Mouse (Mus musculus) left cerebral cortex, adult 9 months (tissue): ENCODE data around the gene Atp8a1.
A peak's percentile ranks its signal among the peaks of the same experiment; 100 is the strongest.

Experiments used
- DNase-seq, 2 experiments: peaks; one replicate each; pipeline ENCODE4 v3.0.0; 2022; ENCODE audit warnings: low spot score in 2 of 2

Atp8a1 gene

DNA sequence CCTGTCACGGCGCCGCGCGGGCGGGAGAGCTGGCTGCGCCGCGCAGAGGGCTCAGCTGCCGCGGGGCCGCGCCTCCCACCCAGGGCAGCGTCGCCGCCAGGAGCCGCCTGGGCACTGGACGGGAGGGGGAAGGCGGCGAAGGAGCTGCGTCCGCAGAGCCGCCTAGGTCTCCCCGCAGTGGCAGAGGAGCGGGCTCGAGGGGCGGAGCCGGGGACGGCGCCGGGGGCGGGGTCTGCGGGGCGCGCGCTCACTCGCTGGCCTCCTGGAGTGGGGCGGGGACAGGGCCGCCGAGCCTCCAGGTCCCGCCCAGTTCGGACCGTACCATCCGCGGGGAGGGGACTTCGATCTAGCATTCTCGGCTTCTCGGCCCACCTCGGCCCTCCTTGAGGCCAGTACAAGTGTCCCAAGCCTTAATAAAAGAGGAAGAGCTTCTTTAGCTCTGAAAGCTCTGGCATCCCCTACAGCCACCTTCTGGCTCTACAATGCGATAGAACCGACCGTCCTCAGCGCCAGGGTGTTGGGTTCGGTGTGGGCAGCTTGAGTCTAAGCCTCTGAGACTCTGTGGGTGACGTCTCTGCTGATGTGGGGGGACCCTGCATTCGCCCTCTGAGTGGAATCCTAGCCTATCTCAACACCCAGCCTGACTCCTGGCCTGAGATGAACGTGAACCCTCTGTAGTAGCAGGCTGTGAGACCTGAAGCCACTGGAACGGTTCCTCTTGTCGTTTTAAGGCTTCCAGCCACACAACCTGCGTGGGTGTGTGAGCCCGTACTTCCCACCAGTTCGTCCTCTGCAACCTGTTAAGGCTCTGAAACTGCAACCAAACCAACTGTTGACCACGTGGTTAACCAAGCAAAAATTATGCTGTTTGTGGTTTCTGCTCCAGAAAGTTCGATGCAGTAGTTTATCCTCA, at the start of gene Atp8a1:
Gene Atp8a1, minus strand, starts transcription at position 182 of the 913 bp plus-strand sequence.
- DNase-seq: peak; percentile 94 to 98

DNA sequence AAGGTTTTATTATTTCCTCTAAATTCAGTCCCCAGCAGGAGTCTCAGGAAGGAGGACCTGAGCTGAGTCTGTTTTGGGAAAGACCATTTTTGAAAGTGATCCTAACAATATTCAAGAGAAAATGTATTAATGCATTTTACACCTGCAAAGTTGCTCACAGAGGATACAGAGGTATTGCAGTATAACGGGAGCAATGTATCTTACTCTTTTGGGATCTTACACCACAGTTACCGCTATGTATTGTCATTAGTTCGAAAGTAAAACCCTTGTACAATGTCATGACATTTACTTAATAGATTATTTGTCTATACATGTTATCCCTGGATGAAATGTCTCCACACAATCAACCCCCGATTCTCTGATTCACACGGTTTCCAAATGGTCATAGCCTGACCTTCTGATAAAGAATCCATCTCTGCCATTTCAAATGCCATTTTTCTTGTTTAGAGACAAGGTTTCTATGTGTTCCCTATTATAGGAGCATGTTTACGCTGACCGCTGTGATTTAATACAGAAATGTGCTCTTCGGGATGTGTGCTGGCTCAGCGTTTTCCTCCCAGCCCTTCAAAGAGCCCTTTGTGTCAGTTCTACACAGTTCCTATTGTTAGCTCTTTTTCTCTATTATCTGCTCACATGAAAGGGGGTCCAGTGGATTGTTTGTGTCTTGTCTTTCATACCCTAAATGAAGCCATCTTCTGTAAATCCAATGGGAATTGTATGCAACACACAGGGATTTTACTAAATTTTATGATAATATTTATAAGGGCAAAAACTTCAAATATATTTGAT, 37.4 kb upstream of the Atp8a1 start:
- DNase-seq: peak; percentile 2 to 15

- no peak for DNase-seq
Observed at GRCm38 (mm10) chr5:67883564-67884171, 36.4 kb upstream of the Atp8a1 start.

DNA sequence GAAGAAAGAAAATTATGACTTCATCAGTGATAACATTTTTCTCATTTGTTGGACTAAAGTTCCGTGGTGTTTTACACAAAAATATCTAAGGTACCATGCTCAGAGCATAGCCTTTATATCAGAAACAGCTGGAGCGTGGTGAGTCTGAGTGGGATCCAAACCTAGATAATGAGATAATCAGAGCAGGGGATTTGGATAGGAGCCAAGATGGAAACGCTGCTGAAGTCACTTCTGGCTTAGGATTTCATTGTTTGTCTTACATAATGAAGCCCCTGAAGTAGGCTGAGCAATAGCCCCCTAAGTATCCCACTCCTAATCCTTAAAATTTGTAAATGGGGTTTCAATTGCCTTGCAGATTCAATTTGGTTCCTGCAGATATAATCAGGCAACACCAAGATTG, 24.2 kb upstream of the Atp8a1 start:
- no peak for DNase-seq

- no peak for DNase-seq
Observed at GRCm38 (mm10) chr5:67866221-67866620, 19.0 kb upstream of the Atp8a1 start.

DNA sequence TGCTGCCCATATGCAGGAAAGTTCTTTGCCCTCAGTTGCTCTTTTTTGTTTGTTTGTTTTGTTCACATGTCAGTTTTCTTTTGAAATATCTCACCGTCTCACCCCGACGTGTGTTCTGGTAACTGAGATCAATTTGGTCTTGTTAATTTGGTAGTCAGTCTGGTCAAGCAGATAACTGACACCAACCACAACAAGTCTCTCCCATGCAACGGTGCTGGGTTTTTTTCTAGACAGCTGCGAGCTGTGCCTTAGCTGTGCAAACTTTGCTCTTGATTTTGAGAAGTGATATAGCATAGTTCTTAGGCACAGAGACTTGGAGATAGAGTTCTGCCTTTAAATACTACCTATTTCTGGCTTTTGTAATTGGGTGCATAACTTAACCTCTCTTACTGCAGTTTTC, 18.4 kb upstream of the Atp8a1 start:
- no peak for DNase-seq

DNA sequence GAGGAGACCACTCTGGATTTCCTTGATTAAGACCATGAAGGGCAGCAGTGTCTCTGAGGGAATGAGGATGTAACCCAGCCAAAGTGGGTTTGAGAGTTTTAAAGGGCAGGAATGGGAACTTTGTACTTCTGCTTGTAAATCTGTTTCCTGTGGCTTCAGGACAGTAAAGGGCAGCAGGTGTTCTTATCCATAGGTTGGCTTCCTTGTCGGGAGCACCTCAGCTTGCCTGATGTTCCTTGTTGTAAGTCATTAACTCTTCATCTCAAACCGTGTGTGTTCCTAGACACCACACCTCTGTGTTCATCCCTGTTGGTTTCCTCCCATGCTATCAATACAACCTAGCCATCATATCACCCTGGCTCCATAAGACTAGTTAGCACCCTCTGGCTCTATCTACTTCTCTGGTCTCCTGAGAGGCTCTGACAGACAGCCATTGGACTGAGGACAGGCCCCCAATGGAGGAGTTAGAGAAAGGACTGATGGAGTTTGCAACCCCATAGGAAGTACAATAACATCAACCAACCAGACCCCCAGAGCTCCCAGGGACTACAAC, 17.4 kb upstream of the Atp8a1 start:
- DNase-seq: no peak

GRCm38 (mm10) chr5:67863950-67864391, 16.7 kb upstream of the Atp8a1 start:
- DNase-seq: no peak

DNA sequence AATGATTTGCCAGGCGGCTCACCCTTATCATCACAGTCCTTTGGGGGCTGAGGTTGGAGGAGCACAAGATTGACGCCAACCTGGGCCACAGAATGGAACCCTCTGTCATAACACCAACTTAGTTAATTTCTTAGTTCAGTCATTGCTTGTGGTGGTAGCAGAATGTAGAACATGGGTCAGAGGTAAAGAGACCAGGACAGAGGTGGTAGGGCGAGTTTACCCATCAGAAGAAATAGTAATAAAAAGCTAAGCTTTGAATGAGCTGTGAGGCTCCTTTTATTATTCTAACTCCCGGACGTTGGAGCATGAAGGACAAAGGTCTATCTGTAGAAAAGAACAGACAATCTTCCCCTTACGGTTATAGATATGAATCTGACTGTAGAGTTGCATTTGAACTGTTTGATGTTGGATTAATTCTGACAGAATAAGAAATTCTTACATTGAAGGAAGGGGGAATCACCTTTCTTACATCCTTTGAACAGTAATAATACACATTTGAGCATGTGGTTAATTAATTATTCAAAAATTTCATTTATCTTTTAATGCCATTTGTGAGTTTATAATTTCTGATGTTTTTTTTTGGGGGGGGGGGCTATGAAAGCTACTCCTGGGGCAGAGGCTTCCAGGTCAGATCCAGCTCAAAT, 7.9 kb upstream of the Atp8a1 start:
- no peak for DNase-seq

- peak in 1 of 2 experiments; percentile 44 for DNase-seq
Observed at GRCm38 (mm10) chr5:67852860-67853259, 5.6 kb upstream of the Atp8a1 start.

GRCm38 (mm10) chr5:67849411-67849810, 2.2 kb upstream of the Atp8a1 start:
- no peak for DNase-seq

DNA sequence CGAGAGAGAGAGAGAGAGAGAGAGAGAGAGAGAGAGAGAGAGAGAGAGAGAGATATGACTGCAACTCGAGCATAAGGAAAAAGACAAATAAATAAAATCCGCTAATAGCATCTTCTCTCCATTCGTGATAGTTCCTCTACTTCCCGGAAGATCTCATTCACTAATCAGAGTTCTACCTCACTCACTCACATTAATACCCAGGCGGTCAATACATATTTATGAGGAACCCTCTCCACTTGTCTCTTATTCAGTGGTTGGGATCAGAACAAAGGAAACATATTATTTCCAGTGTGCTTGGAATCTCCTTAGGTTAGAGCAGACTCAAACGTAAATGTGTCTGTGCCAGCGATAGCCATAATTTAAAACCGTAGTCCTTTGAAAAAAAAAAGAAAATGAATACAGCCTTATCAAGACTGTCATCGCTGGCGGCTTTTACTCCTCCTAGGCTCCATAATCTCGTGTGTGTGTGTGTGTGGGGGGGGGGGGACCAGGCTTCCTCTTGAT, 1.3 kb upstream of the Atp8a1 start:
- DNase-seq: no peak

DNA sequence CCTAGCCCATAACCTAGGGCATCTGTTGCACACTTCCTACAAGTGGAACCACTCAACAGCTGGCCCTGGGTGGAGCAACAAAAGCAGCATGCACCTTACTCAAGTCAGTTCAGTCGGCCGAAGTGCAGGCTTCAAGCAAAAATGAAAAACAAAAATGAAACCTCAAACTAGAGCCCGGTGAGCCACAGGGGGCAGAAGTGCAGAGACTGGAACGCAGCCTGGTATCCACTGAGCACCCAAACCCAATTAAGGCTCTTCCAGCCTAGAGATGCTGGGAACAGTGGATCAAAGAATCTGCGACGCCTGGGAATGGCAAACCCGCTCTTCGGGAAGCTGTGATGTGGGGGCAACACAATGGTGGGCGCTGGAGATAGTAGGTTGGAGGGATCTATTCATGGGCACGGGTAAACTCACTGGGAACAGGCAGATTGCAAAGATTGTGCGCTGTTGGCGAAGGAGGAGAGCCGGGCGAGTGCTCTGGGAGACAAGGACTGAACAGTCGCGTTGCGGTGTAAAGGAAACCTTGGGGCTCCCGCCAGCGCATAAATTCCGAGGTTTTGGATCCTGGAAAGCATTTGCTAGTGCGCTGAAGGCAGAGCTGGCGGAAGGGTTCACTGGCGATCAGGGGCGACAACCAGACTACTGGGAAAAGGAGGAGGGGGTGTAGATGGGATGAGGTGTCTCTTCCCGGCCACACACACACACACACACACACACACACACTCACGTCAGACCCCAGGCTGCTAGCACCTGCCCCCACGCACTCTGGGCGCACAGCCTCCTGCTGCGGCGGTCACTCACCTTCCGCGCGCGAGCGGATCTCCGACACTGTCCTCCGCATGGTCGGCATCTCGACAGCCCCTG, 641 bp downstream of the Atp8a1 start:
- peak in 1 of 2 experiments; percentile 49 for DNase-seq

DNA sequence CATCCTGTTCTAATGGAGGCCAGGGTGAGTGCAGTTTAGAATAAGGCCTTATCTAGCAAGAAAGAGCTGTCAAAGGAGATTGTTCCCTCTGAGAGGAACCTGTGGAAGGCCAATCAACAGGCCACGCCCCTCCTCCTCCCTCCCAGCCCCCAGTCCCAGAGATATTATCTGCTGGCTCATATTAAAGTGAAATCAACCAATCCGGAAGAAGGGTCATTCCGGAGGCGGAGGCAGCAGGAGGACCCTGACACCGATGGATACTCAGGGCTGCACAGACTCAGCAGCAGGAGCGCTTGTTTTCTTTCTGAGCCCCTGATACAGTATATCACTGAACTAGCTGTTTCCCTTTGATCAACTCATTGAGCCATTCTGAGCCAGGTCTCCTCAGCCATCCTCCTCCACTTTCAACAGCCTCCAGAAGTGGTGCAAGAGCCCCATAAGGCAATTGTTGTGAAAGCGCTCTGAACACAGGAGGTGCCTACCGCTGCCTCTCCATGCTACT, 2.0 kb downstream of the Atp8a1 start:
- DNase-seq: no peak

DNA sequence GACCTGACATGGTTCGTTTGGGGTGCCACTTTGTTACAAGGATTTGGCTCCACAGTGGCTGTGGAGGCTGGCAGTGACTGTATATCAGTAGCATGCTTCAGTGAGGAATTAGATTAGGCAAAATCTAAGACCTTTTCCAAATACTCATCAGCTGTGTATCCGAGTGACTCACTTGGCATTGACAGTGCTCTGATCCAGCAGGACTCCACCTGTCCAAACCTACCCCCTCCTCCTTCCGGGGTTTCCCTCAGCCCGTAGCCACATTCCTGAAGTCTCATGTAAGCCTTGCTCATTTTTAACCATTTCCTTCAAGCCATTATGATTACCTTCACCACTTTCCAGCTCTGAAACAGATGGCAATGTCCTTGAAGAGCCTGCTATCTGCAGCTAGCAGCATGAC, 3.2 kb downstream of the Atp8a1 start:
- DNase-seq: no peak

DNA sequence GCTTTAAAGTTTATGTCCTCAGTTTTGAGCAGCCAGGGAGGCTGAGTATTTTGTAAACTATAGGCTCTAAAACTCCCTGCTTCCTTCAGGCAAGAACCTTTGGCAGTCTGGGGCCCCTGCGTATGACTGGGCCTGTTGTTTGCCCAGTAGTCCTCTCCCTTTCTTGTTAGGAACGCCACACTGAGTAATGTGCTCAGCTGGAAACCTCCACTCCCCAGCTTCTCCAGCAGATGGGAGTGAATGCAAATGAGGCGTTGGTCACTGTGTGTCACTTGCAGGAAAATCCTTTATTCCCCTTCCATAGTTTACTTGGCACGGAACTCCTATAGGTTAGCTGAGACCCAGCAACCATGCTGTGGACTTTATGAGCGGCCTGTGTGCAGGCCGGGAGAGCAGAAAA, 4.9 kb downstream of the Atp8a1 start:
- DNase-seq: no peak

DNA sequence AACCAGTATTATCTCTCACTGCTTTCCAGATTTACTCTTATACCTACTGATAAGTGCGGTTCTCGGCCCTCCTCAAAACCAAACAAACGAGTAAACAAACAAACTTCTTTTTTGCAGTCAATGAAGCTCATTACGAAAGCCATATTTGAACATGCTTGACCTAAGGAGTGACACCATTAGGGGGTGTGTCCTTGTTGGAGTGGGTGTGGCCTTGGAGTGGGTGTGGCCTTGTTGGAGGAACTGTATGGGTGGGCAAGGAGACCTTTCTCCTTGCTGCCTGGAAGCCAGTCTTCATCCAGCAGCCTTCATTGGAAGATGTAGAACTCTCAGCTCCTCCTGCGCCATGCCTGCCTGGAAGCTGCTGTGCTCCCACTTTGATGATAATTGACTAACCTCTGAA, 13.4 kb downstream of the Atp8a1 start:
- DNase-seq: no peak

- DNase-seq: no peak
Observed at GRCm38 (mm10) chr5:67831293-67832147, 15.7 kb downstream of the Atp8a1 start.

DNA sequence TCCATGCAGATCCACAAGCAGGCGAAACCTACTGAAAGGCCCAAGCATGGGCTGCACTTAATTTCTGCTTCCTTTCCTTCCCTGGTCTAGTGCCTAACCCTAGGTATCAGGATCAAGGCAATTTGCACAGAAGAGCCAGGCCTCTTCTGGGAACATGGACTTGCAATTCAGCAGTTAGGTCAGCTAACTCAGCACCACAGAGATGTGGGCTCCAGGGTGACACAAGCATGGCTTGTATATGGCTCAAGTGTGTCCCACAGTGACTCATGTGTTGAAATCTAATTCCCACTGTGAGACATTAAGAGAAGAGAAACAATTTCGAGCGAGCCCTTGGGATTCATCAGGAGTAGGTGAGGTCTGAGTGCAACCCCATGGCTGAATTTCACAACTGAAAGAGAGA, 18.9 kb downstream of the Atp8a1 start:
- no peak for DNase-seq
